Mouse (Mus musculus): Measurements from ENCODE around the gene Tjp1.

The Tjp1 gene

GRCm38 (mm10) chr7:65438146-65438545, 89.4 kb downstream of the Tjp1 start:
- in situ Hi-C loops (cut with MboI; ENCODE audit: low sequenced_read_pairs), result no loop called here

- in situ Hi-C loops (cut with MboI; ENCODE audit: low sequenced_read_pairs), result no loop called here
Observed at GRCm38 (mm10) chr7:65436921-65437320, 90.7 kb downstream of the Tjp1 start.

DNA sequence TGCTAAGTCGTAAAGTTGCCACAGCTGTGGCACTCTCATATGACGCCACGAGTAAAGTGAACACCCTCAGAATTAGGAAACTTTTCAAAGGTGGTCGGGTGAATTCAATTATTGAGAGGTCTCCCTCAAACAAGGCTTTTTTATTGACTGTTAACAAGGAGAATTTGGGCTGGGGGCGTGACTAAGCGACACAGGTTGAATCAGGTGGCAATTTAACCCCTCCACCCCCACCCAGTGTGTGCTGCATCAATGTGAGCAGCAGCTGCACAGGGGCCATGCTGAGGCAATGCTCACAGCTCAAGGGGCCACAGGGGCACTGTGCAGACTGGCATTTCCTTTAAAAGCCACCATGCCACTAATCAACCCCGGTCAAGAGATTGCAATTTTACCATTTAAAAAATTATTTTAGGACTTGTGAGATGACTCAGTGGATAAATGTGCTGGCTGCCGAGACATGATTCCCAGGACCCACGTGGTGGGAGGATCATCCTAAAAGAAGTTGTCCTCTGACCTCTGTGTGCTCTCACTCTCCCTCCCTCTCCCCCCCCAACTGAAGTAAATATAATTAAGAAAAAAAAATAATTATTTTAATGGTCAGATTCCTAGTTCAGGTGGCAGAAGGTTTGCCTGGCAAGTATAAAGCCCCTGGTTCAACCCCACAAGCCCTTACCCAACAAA, 96.4 kb downstream of the Tjp1 start:
- in situ Hi-C loops (cut with MboI; ENCODE audit: low sequenced_read_pairs), result no loop called here

DNA sequence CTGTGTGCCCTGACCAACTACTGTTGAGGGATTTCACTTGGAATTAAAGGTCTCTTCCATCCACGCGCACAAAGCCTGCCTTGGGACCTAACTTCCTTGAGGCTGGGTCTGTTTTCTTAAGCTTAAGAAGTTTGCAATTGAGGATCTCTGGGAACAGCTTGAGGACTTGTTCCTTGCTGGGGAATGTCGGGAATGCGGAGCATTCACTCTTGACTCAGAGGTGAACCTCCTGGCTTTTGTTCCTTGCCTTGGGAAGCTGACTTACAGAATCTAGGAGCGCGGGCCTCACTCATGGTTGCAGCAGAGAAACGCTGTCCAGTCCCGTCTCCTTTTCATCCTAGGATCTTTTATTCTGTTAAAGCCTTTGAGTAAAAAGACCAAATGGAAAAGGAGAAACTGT, 97.2 kb downstream of the Tjp1 start:
- in situ Hi-C loops (cut with MboI; ENCODE audit: low sequenced_read_pairs), result no loop called here

DNA sequence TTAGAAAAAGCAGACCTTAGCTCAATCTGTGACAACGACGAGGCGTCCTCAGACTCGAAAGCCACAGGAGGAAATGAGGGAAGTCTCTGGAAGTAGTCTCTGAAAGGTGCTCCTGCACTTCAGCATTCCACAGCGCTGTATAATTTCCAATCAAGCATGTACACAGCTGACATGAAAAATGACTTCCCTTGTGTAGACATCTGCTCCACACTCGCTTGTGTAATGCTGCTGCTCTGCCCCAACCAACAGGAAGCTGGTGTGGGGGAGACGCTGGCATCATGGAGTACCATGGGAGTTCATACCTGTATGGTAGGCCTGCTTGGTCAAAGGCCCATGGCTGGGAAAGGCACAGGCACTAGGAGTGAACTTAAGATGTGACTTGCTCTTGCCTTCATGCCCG, 103.1 kb downstream of the Tjp1 start:
- in situ Hi-C loops (cut with MboI; ENCODE audit: low sequenced_read_pairs), result no loop called here

DNA sequence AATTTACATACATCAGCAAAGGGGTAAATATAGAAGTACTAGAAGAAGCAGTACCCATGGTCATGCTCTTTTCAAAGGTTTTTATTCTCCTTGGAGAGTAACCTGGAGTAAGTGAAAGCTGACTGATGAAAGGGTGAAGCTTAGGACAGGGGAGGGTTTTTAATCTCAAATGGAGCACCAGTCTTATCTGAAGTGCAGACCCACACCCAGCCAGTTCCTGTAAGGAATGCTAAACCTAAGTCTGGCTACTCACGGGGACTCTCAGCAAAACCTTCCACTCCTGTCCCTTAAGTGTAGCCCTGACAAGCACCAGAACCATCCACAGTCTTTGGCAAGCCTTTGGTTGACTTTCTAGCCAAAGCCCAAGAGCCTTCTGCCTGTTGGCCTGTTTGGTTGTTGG, 105.1 kb downstream of the Tjp1 start:
- in situ Hi-C loops (cut with MboI; ENCODE audit: low sequenced_read_pairs), result no loop called here

DNA sequence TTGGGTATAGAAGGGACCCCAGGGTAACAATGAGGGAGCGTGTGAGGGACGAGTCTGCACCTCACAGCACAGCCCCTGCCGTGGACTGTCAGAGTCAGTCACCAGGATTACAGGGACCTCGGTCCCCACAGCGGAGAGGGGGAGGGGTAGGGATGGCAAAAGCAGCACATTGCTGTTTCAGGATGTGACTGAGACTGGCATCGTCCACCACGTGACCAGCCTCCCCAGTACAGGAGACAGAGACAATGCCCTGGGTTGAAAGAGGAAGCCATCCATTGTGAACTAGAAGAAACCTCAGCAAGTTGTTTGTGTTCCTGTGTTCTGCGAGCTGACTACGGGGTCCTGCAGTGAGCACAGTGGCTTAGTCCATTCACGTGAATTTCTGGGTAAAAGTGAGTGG, 106.1 kb downstream of the Tjp1 start:
- in situ Hi-C loops (cut with MboI; ENCODE audit: low sequenced_read_pairs), result no loop called here

DNA sequence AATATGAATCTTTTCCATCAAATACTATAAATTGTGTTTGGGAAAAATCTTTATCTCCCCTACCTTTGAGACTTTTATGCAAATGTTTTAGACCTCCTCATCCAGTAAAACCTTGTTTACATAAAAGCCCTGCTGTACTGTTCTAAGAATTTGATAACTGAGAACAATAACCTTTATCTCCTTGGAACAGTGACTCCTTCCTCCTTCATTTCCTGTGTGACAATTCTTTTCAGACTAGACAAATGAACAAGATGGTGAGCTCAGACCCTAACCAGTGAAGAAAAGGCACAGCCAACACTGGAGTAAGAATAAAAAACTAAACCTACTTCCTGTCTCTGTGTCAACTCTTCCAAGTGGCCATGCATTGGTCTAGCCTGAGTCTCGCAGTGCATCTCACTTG, 107.7 kb downstream of the Tjp1 start:
- in situ Hi-C loops (cut with MboI; ENCODE audit: low sequenced_read_pairs), result no loop called here

DNA sequence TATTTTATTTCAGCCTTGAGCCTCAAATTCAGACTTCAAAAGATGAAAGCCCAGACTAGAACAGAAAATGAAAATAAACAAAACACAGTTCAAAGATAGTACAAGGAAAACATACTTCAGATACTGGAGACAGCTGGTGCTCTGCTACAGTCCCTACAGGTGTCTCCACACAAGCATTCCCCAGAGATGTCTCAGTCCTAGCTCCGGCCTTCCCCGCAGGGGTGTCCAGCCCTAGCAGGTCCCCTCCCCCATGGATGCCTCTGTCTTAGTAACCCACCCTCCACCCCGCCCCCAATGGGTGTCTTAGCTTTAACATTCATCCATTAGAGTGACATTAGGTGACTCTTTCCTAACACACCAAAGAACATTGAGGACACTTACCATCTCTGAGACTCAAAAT, 108.6 kb downstream of the Tjp1 start:
- in situ Hi-C loops (cut with MboI; ENCODE audit: low sequenced_read_pairs), result no loop called here

DNA sequence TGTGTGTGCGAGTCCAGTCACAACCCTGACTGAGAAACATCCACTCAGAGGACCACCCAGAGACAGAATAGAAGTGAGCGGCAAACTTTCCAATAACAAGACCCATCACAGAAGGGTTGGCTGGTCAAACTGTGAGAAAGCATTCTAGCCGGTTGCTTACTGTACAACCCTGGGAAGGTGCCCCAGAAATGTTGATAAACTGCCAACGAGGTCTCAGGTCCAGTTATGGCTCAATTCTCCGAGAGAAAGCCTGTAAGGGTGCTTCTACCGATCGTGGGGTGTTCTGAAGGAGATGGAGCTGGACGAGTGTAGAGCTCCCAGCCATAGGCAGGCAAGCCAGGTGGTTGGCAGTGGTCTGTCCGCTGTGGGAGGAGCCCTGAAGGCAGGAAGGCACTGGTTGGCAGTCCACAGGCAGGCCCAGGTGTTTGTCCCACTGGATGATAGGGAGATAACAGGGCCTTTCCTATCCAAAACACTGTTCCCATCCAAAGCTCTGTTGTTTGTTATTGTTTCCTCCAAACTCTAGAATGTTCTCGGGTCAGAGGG, 109.1 kb downstream of the Tjp1 start:
- in situ Hi-C loops (cut with MboI; ENCODE audit: low sequenced_read_pairs), result no loop called here

DNA sequence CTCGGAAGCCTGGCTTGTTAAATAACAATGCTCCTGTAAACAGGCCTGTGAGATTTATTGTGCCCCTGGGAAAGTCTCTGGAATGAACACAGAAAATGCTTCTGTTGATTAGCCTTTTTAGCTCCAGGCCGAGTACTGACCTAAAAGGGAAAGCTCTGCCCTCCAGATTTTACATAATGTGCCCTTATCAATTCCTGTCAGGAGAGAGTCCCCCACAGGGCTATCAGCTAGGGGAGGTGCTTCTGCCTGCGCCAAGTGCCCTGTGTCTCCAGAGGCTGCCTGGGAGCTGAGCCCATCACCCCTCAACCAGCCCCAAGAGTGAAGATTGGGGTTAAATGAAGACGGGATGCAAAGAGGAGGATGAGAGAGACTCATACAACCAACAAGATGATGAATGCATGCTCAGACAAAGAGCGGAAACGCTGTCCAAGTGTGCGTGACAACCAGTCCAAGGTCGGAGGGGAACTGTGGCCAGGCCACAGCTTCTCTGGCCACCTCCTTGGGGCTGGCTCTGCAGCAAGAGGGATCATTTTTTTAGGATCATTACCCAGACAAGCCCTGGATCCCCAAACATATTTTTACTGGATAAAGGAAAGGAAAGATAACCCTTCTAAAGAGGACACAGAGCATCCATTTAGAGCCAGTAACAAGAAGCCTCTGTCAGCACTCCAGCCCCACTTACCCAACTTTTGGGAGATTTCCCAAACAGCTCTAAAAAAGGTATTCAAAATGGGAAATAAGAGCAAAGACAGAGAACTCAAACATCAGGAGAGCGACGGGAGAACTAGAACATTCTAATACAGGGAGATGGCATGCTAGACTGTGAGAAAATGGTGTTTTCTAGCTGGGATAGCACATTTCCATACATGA, 110.1 kb downstream of the Tjp1 start:
- in situ Hi-C loops (cut with MboI; ENCODE audit: low sequenced_read_pairs), result no loop called here

- in situ Hi-C loops (cut with MboI; ENCODE audit: low sequenced_read_pairs), result no loop called here
Observed at GRCm38 (mm10) chr7:65416506-65416905, 111.1 kb downstream of the Tjp1 start.

DNA sequence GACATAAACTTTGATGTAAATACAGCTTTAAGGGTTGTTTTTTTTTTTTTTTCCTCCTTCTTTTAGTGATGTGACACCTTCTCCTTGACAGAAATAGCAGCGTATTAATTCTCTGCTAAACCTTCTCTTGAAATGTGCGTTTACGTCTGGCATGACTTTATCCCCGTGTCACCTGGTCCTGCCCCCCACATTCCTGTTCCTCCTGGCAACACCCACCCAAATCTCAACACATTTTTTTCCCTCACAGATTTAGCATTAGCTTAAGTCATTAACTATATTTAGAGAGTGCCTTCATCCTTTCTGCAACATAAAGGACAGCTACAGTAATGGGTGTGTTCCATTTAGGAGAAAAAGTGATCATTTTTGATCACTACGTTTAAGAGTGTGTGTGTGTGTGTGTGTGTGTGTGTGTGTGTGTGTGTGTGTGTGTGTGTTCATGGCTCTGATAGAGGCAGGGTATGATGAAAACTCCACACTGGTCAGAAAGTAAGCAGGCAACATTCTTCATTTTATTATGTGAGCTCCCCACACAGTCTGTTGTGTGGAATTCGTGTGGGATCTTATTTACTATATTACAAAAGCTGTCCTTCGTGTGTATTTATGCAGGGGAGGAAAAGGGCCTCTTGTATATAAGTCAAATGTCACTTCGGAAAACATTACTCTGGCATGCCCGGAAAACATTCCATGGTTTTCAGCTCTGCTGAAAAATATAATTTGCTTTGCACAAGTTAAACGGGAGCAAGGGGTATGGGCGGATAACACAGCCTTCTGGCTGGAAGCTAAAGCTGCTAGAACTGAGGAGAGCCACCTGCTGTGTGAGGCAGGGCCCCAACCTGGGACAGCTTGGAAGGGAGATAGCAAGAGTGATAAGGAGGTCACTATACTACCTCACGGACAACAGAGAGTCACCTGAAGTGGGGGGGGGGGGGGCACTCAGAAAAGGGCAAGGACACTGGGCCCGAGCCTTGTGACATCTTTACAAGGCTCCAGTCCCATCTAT, 113.3 kb downstream of the Tjp1 start:
- in situ Hi-C loops (cut with MboI; ENCODE audit: low sequenced_read_pairs), result no loop called here

GRCm38 (mm10) chr7:65410668-65411067, 116.9 kb downstream of the Tjp1 start:
- in situ Hi-C loops (cut with MboI; ENCODE audit: low sequenced_read_pairs), result no loop called here

DNA sequence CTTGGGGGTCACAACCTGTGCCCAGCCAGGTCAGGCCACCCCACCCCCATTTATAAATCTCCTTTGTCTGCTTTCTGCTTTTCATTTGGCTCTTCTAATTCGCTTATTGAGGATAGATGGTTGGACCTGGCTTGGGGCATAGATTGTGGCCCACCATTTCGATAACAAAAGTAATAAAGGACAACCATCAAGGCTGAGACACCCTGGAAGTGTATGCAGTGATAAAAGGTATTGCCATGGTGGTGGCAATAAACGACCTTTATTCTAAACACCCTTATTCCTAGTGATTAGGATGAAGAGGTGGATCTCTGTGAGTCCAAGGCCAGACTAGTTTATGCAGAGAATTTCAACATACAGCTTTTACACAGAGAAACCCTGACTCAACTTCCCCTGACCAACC, 121.2 kb downstream of the Tjp1 start:
- in situ Hi-C loops (cut with MboI; ENCODE audit: low sequenced_read_pairs), result no loop called here

DNA sequence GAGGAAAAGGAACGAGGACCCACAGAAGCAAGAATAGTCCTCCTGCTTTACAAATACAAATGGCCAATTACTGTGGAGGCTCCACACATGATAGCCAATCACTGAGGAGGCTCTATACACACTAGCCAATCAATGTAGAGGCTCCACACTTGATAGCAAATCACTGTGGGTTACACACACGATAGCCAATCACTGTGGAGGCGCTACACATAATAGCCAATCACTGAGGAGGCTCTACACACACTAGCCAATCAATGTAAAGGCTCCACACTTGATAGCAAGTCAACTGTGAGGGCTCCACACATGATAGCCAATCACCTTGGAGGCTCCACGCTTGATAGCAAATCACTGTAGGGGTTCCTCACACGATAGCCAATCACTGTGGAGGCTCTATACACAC, 125.1 kb downstream of the Tjp1 start:
- in situ Hi-C loops (cut with MboI; ENCODE audit: low sequenced_read_pairs), result no loop called here

- in situ Hi-C loops (cut with MboI; ENCODE audit: low sequenced_read_pairs), result no loop called here
Observed at GRCm38 (mm10) chr7:65401622-65402021, 126.0 kb downstream of the Tjp1 start.

DNA sequence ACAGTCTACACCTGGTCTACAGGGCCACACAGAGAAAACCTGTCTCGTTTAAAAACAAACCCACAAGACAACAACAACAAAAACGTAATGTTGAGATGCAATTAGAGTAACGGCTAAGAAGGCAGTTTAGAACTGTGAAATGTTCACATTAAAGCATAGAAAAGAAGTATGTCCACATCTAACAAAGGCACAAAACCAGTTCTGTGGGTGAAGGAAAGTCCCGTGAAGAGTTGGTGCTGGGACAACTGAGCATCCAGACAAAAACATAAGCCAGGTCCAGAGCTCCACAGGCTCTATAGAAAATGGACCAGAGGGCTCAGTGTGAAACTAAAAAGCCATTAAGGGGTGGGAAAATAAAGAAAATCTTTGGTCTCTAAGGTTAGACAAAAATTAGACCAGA, 131.7 kb downstream of the Tjp1 start:
- in situ Hi-C loops (cut with MboI; ENCODE audit: low sequenced_read_pairs), result no loop called here

GRCm38 (mm10) chr7:65395166-65395565, 132.4 kb downstream of the Tjp1 start:
- in situ Hi-C loops (cut with MboI; ENCODE audit: low sequenced_read_pairs), result no loop called here

DNA sequence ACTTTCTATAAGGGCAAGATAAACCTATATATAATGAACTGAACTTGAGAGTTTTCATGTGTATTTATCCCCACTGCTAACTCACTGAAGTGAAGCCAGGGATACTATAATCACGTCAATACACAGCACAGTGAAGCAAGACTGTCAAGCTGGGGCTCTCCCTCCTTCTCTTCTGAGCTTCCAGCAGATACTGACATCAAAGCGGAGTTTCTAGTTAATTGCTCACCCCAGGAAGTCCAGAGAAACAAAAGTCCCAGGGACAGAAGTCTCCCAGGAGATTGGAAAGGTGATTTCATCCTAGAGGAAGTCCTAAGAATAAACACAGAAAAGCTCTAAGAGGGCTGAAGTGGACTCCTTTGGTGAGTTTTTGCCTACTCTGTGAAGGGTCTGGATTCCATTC, 132.9 kb downstream of the Tjp1 start:
- in situ Hi-C loops (cut with MboI; ENCODE audit: low sequenced_read_pairs), result no loop called here

Data from CH12F3 (cell line).